Mouse (Mus musculus): ENCODE measurements at regions not wholly inside any gene's neighbourhood (a gene's known extent, or its start where the extent isn't known, plus 50 kb on each side); places are given as distances from the start of the nearest gene placed in this dataset.

DNA sequence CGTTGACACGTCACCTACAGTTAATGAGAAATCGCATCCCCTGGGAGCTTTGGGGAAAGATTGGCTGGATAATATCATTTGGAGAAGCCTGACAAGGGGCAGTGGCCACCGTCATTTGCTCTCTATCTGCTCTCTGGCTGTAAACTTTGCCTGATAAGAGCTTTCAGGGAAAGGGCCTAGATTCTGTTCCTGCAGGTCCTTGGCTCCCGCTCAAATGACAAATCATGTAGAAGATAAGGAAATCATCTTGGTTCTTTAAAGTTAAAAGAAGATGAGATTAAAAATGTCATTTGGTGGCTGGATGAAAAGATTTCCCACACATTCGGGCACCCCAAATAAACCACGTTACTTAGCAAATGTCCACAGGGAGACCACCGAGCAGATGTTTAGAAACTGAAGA is 223.4 kb downstream of the Sipa1l2 start:
- H3K36me3 ChIP-seq (ENCODE audit: control insufficient read depth, insufficient read depth, low read length): no peaks in the 10 kb centered on the region
- no peak for ATAC-seq (replicated peaks; ENCODE audit: insufficient number of reproducible peaks, low FRiP score, low TSS enrichment)
- H3K9me3 ChIP-seq (replicated peaks; ENCODE audit: control insufficient read depth, low read length): no peaks in the 10 kb centered on the region
- H3K27me3 ChIP-seq (ENCODE audit: control insufficient read depth, insufficient read depth, low read length): peaks cover 3% of the 10 kb centered on the region; the same call in 1 of the 2 replicates
- no peak overlapping the region for H3K4me3 ChIP-seq (ENCODE audit: low read depth, low read length)
- peaks cover 91% of the 10 kb centered on the region for H3K4me1 ChIP-seq (ENCODE audit: control insufficient read depth, insufficient read depth, low read length)
- no peak overlapping the region for H3K4me2 ChIP-seq
- WGBS (ENCODE audit: insufficient replicate concordance): 16% methylated on average over 8 of the region's 8 CpGs
- H3K27ac ChIP-seq (ENCODE audit: low read depth, low read length): no peak overlapping the region
- H3K9ac ChIP-seq (ENCODE audit: low read depth, low read length): no peak overlapping the region

DNA sequence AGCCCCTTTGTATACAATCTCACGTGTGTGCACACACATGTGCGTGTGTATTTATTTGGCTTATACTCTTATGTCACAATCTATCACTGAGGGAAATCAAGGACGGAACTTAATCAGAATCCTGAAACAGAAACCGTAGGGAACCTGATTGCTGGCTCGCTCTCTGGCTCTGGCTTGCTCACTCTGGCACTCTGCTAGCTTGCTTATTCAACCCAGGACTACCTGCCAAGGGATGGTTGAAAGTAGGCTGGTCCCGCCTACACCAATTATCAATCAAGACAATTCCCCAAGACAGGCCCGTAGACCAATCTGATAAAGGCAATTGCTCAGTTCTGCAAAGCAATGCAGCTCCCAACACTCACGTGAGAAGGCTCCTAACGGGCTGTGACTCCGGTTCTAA is 224.0 kb downstream of the Sipa1l2 start:
- H3K4me1 ChIP-seq (ENCODE audit: control insufficient read depth, insufficient read depth, low read length): peaks cover 86% of the 10 kb centered on the region

DNA sequence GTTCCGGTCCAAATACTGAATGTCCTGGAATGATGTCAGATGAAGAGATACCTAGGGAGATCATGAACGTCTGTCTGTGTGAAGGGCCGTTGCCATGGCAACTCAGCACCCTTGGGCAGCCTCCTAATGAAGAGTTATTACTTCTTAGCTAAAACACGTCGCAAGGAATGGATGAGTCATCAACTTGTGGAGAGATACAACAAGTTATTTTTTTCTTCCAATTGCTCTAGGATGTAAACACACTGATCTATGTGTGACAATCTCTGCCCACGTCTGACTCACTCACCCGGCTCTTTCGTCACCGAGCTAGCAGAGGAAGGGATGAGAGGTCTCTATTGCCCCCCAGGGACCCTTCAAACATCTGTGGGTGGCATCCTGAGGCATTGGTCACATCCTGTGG is 225.7 kb downstream of the Sipa1l2 start:
- H3K27me3 ChIP-seq (ENCODE audit: control insufficient read depth, insufficient read depth, low read length): peaks cover 3% of the 10 kb centered on the region; the same call in 1 of the 2 replicates
- no peaks in the 10 kb centered on the region for H3K9me3 ChIP-seq (replicated peaks; ENCODE audit: control insufficient read depth, low read length)
- H3K4me3 ChIP-seq (ENCODE audit: low read depth, low read length): no peak overlapping the region
- H3K9ac ChIP-seq (ENCODE audit: low read depth, low read length): no peak overlapping the region
- no peak for ATAC-seq (replicated peaks; ENCODE audit: insufficient number of reproducible peaks, low FRiP score, low TSS enrichment)
- peaks cover 74% of the 10 kb centered on the region for H3K4me1 ChIP-seq (ENCODE audit: control insufficient read depth, insufficient read depth, low read length)
- H3K27ac ChIP-seq (ENCODE audit: low read depth, low read length): peak overlapping the region; percentile 41; the same call in 1 of the 2 replicates
- H3K36me3 ChIP-seq (ENCODE audit: control insufficient read depth, insufficient read depth, low read length): no peaks in the 10 kb centered on the region
- 49% methylated on average over 9 of the region's 9 CpGs for WGBS (ENCODE audit: insufficient replicate concordance)
- H3K4me2 ChIP-seq: no peak overlapping the region

More for the DNA sequence above, 224.0 kb downstream of the Sipa1l2 start:
- Histone ChIP-seq H3K27me3 (ENCODE audit: control insufficient read depth, insufficient read depth, low read length) (peaks cover 3% of the 10 kb centered on the region; the same call in 1 of the 2 replicates), H3K4me3 (ENCODE audit: low read depth, low read length) (no peak overlapping the region), H3K9me3 (replicated peaks; ENCODE audit: control insufficient read depth, low read length) (no peaks in the 10 kb centered on the region), H3K9ac (ENCODE audit: low read depth, low read length) (no peak overlapping the region), H3K27ac (ENCODE audit: low read depth, low read length) (no peak overlapping the region), H3K36me3 (ENCODE audit: control insufficient read depth, insufficient read depth, low read length) (no peaks in the 10 kb centered on the region), H3K4me2 (no peak overlapping the region)
- ATAC-seq (replicated peaks; ENCODE audit: insufficient number of reproducible peaks, low FRiP score, low TSS enrichment): no peak
- WGBS (ENCODE audit: insufficient replicate concordance): 66% methylated on average over 10 of the region's 10 CpGs

DNA sequence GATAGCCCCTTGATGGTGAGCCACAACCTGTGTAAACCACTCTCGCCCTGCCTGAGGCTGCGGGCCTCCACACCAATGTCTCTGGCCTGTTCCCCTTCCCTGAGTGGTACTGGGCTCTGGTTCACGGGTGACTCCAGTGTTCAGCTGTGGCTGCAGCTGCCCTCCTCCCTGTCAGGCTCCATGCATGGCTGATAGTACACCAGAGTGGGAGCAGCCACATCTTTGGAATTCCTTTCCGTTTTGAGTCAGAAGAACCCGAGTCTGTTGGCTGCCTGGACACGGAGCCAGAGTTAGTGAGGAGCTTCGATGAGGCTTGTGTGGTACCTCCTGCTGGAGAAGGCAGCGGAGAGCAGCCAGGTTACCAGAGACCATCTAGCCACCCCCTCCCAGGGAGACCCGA is 227.1 kb downstream of the Sipa1l2 start:
- peaks cover 2% of the 10 kb centered on the region; the same call in 1 of the 2 replicates for H3K27me3 ChIP-seq (ENCODE audit: control insufficient read depth, insufficient read depth, low read length)
- H3K4me3 ChIP-seq (ENCODE audit: low read depth, low read length): no peak overlapping the region
- no peak overlapping the region for H3K9ac ChIP-seq (ENCODE audit: low read depth, low read length)
- H3K4me2 ChIP-seq: no peak overlapping the region
- ATAC-seq (replicated peaks; ENCODE audit: insufficient number of reproducible peaks, low FRiP score, low TSS enrichment): no peak
- peaks cover 70% of the 10 kb centered on the region for H3K4me1 ChIP-seq (ENCODE audit: control insufficient read depth, insufficient read depth, low read length)
- no peaks in the 10 kb centered on the region for H3K9me3 ChIP-seq (replicated peaks; ENCODE audit: control insufficient read depth, low read length)
- no peaks in the 10 kb centered on the region for H3K36me3 ChIP-seq (ENCODE audit: control insufficient read depth, insufficient read depth, low read length)
- 44% methylated on average over 9 of the region's 9 CpGs for WGBS (ENCODE audit: insufficient replicate concordance)
- peak overlapping the region; percentile 85 for H3K27ac ChIP-seq (ENCODE audit: low read depth, low read length)

DNA sequence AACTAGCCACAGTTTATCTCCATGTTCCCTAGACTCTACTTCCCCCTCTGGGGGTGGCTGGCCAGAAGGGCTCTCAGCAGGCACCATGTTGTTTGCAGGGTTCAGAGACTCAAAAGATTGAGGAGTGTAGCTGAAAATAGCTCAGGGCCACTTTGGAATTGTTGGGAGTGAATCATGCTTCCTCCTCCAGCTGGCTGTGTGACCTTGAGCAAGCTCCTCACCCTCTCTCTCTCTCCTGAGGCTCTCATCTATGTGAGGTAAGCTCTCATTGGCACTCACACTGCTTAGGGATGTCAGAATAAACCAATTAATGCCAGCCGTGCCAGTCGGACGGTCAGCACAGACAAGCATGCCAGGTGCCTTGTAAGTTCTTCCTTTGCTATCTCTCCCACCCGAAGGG is 228.0 kb downstream of the Sipa1l2 start:
- Histone ChIP-seq H3K9ac (ENCODE audit: low read depth, low read length) (no peak overlapping the region), H3K9me3 (replicated peaks; ENCODE audit: control insufficient read depth, low read length) (no peaks in the 10 kb centered on the region), H3K4me2 (no peak overlapping the region; the same call in 1 of the 2 replicates), H3K4me1 (ENCODE audit: control insufficient read depth, insufficient read depth, low read length) (peaks cover 70% of the 10 kb centered on the region), H3K4me3 (ENCODE audit: low read depth, low read length) (no peak overlapping the region), H3K27me3 (ENCODE audit: control insufficient read depth, insufficient read depth, low read length) (no peaks in the 10 kb centered on the region), H3K27ac (ENCODE audit: low read depth, low read length) (peak overlapping the region; percentile 85), H3K36me3 (ENCODE audit: control insufficient read depth, insufficient read depth, low read length) (no peaks in the 10 kb centered on the region)
- ATAC-seq (replicated peaks; ENCODE audit: insufficient number of reproducible peaks, low FRiP score, low TSS enrichment): no peak
- WGBS (ENCODE audit: insufficient replicate concordance): 45% methylated on average over 4 of the region's 4 CpGs

DNA sequence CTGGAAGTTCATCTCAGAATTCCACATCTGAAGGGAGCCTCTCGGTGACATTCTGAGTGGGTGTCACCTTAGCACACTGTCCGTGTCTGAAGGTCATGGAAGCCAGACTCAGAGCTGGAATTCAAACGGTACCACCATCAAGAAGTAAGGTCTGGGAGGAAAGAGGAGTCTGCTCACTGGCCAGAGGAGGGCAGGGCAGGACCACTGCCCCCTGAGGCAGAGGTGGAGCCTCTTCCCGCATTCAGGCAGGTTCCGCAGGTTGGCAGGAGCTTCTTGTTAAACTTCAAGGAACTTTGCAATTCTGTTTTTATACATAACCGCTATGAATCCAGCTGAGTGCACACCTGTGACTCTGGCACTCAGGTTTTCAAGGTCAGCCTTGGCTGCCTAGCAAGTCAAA is 231.4 kb downstream of the Sipa1l2 start:
- Histone ChIP-seq H3K9me3 (replicated peaks; ENCODE audit: control insufficient read depth, low read length) (no peaks in the 10 kb centered on the region), H3K27ac (ENCODE audit: low read depth, low read length) (peak overlapping the region; percentile 41; the same call in 1 of the 2 replicates), H3K9ac (ENCODE audit: low read depth, low read length) (no peak overlapping the region), H3K4me1 (ENCODE audit: control insufficient read depth, insufficient read depth, low read length) (peaks cover 41% of the 10 kb centered on the region), H3K4me2 (no peak overlapping the region), H3K27me3 (ENCODE audit: control insufficient read depth, insufficient read depth, low read length) (no peaks in the 10 kb centered on the region), H3K36me3 (ENCODE audit: control insufficient read depth, insufficient read depth, low read length) (no peaks in the 10 kb centered on the region), H3K4me3 (ENCODE audit: low read depth, low read length) (no peak overlapping the region)
- ATAC-seq (replicated peaks; ENCODE audit: insufficient number of reproducible peaks, low FRiP score, low TSS enrichment): no peak
- 22% methylated on average over 6 of the region's 6 CpGs for WGBS (ENCODE audit: insufficient replicate concordance)

DNA sequence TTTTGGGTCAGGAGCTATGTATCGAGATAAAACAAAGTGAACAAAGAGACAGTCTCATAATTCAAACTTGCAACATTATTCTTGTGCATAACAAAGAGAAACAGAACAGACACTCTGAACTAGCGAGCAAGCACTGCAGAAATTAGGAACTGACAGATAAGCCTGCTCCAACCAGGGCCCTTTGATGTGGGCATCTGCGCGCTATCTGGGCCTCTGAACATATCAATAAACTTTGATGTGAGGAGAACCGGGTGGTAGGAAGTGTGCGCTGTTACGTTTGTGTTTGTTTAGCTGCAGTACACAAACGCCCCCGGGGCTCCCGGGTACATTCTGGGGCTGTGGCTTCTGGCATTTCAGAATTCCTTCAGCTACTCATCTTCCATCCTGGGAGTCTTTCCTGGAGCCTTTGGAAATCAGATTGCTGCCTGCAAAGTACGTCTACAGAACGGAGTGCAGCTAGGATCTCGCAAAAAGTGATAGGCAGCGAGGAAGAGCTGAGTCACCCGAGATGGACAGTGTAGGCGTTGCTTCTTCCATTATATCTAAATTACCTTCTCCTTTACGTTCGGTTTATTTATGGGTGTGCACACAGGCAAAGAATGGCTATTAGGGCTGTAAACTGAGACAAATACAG is 232.0 kb downstream of the Sipa1l2 start:
- Histone ChIP-seq H3K36me3 (ENCODE audit: control insufficient read depth, insufficient read depth, low read length) (no peaks in the 10 kb centered on the region), H3K4me2 (peak overlapping the region; percentile 29), H3K9ac (ENCODE audit: low read depth, low read length) (no peak overlapping the region), H3K4me1 (ENCODE audit: control insufficient read depth, insufficient read depth, low read length) (peaks cover 36% of the 10 kb centered on the region), H3K9me3 (replicated peaks; ENCODE audit: control insufficient read depth, low read length) (no peaks in the 10 kb centered on the region), H3K27ac (ENCODE audit: low read depth, low read length) (peak overlapping the region; percentile 41; the same call in 1 of the 2 replicates), H3K4me3 (ENCODE audit: low read depth, low read length) (no peak overlapping the region), H3K27me3 (ENCODE audit: control insufficient read depth, insufficient read depth, low read length) (no peaks in the 10 kb centered on the region)
- WGBS (ENCODE audit: insufficient replicate concordance): 24% methylated on average over 18 of the region's 18 CpGs
- no peak for ATAC-seq (replicated peaks; ENCODE audit: insufficient number of reproducible peaks, low FRiP score, low TSS enrichment)

DNA sequence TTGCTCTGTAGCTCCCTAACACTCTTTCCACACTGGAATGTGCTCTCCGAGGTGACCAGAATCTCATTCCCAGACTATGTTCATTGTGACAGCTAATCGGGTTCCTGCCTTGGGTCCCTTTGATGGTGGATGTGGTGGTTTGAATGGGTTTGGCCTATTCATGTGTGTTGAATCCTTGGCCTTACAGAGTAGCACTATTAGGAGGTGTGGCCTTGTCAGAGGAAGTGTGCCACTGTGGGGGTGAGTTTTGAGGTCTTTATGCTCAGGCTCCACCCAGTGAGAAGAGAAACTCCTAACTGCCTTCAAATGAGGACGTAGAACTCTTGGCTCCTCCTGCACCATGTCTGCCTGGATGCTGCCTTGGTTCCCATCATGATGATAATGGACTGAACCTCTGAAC is 232.8 kb downstream of the Sipa1l2 start:
- WGBS (ENCODE audit: insufficient replicate concordance): 48% methylated on average over 3 of the region's 3 CpGs
- ATAC-seq (replicated peaks; ENCODE audit: insufficient number of reproducible peaks, low FRiP score, low TSS enrichment): no peak
- no peak overlapping the region for H3K9ac ChIP-seq (ENCODE audit: low read depth, low read length)

More for the DNA sequence above, 232.8 kb downstream of the Sipa1l2 start:
- Histone ChIP-seq H3K36me3 (ENCODE audit: control insufficient read depth, insufficient read depth, low read length) (no peaks in the 10 kb centered on the region), H3K27me3 (ENCODE audit: control insufficient read depth, insufficient read depth, low read length) (no peaks in the 10 kb centered on the region), H3K27ac (ENCODE audit: low read depth, low read length) (no peak overlapping the region), H3K4me2 (no peak overlapping the region), H3K4me1 (ENCODE audit: control insufficient read depth, insufficient read depth, low read length) (peaks cover 29% of the 10 kb centered on the region), H3K9me3 (replicated peaks; ENCODE audit: control insufficient read depth, low read length) (no peaks in the 10 kb centered on the region), H3K4me3 (ENCODE audit: low read depth, low read length) (no peak overlapping the region)
